Mouse (Mus musculus) heart, postnatal 0 days (tissue): ENCODE results near the gene Ndufs1. TPM values are rescaled to one million over a fixed set of nuclear protein-coding genes. Genes with fewer than 3 reads are reported as not detected.
A peak's percentile ranks its signal among the peaks of the same experiment; 100 is the strongest.

Experiments
- ATAC-seq: fragments of 200-750 bp; cut with Nextera tagmentation; 2 replicates; pipeline ENCODE4 v1.8.0; 2017; ENCODE audit warnings: low read depth, moderate number of reproducible peaks, moderate library complexity; ENCODE audit not compliant: insufficient read depth
- DNase-seq: peaks from one replicate; pipeline ENCODE4 v3.0.0-alpha.2; 2016; ENCODE audit warnings: low spot score
- H3K27ac ChIP-seq: fragments of 300-500 bp; sonication (generic); 2 replicates; pipeline ENCODE4 v1.5.1; 2014; ENCODE audit warnings: low read depth, mild to moderate bottlenecking
- H3K27me3 ChIP-seq: fragments of 300-500 bp; sonication (generic); 2 replicates; pipeline ENCODE4 v1.6.1; 2014; ENCODE audit warnings: low read length, mixed read lengths; ENCODE audit not compliant: control insufficient read depth, insufficient read depth
- H3K36me3 ChIP-seq: fragments of 300-500 bp; sonication (generic); replicated peaks from 2 replicates; pipeline ENCODE4 v1.6.1; 2014; ENCODE audit warnings: low read length, mixed read lengths; ENCODE audit not compliant: control insufficient read depth, insufficient read depth
- H3K4me1 ChIP-seq: fragments of 300-500 bp; sonication (generic); 2 replicates; pipeline ENCODE4 v1.6.1; 2014; ENCODE audit warnings: antibody characterized with exemption; ENCODE audit not compliant: control insufficient read depth, insufficient read depth
- H3K4me2 ChIP-seq: fragments of 300-500 bp; sonication (generic); 2 replicates; pipeline ENCODE4 v1.6.1; 2014; ENCODE audit warnings: low read depth, mild to moderate bottlenecking, low read length, moderate library complexity
- H3K4me3 ChIP-seq: fragments of 300-500 bp; sonication (generic); 2 replicates; pipeline ENCODE4 v1.5.1; 2014; ENCODE audit warnings: low read depth, low read length
- H3K9ac ChIP-seq: fragments of 300-500 bp; sonication (generic); replicated peaks from 2 replicates; pipeline ENCODE4 v1.6.1; 2014; ENCODE audit warnings: low read depth, low read length, mixed read lengths
- H3K9me3 ChIP-seq: fragments of 300-500 bp; sonication (generic); replicated peaks from 2 replicates; pipeline ENCODE4 v1.6.1; 2016; ENCODE audit warnings: low read length; ENCODE audit not compliant: control insufficient read depth
- CTCF ChIP-seq: IDR thresholded peaks from 2 replicates; pipeline ENCODE4 v1.5.1; 2016; ENCODE audit warnings: antibody characterized with exemption, control low read depth, low read depth
- EP300 ChIP-seq: IDR thresholded peaks from 2 replicates; pipeline ENCODE4 v1.6.1; 2016; ENCODE audit warnings: antibody characterized with exemption, low read depth
- WGBS: fragments of 180-500 bp; shearing (Covaris S2); extraction: QIAGEN DNeasy Blood & Tissue Kit; methylation state at CpG from one replicate; pipeline ENCODE4 v1.1.7; 2014; 5-methylcytosine and 5-hydroxymethylcytosine counted together
- polyA plus RNA-seq: library from polyadenylated mRNA; unstranded; fragments of >200 nt; fragmentation: Nextera tagmentation; extraction: Ambion mirVana; gene quantifications from 2 replicates; pipeline ENCODE4 v1.2.1, GENCODE M21; 2015
- total RNA-seq: library from RNA; depleted of rRNA; stranded (reverse); fragments of >200 nt; gene quantifications from 2 replicates; pipeline ENCODE4 v1.2.3, GENCODE M21; 2014; ENCODE audit warnings: low replicate concordance; rRNA removed

Gene Ndufs1
- total RNA-seq: 359 and 491 TPM in 2 replicates
- polyA plus RNA-seq: 561 and 591 TPM in 2 replicates

- peak; percentile 91 for ATAC-seq
- Histone ChIP-seq H3K4me1 (peaks cover 20% of the 10 kb centered on the region), H3K36me3 (peaks cover 24% of the 10 kb centered on the region), H3K9ac (peak within 1 kb of the TSS; percentile 84), H3K27me3 (no peaks in the 10 kb centered on the region), H3K9me3 (no peaks in the 10 kb centered on the region), H3K4me2 (peak within 1 kb of the TSS; percentile 91), H3K4me3 (peak within 1 kb of the TSS; percentile 99), H3K27ac (peak within 1 kb of the TSS; percentile 94)
- TF ChIP-seq CTCF: no peak
- peak; percentile 70; the same call in 1 of the 2 replicates for TF ChIP-seq EP300
- peak; percentile 99 for DNase-seq
- under 1% methylated on average over 71 of the region's 72 CpGs for WGBS
Measured at GRCm38 (mm10) chr1:63176604-63177421, at the start of gene Ndufs1, which contains the start of gene Eef1b2. TSS of gene Ndufs1 (minus strand) at chr1:63176833. TSS of gene Eef1b2 (plus strand) at chr1:63176825.

GRCm38 (mm10) chr1:63225890-63226289, 49.3 kb upstream of the Ndufs1 start:
- DNase-seq (no peak), ATAC-seq (peak; percentile 79)
- H3K27me3 ChIP-seq: no peaks in the 10 kb centered on the region
- H3K4me3 ChIP-seq: no peak overlapping the region
- 0 out of 2 replicates have a peak overlapping the region, but pooled peaks have one; percentile 1 for H3K4me2 ChIP-seq
- no peaks in the 10 kb centered on the region for H3K9me3 ChIP-seq
- H3K9ac ChIP-seq: no peak overlapping the region
- H3K27ac ChIP-seq: no peak overlapping the region
- 5% methylated on average over 7 of the region's 7 CpGs for WGBS
- TF ChIP-seq EP300: no peak
- no peak for TF ChIP-seq CTCF
- H3K4me1 ChIP-seq: no peaks in the 10 kb centered on the region
- H3K36me3 ChIP-seq: no peaks in the 10 kb centered on the region

DNA sequence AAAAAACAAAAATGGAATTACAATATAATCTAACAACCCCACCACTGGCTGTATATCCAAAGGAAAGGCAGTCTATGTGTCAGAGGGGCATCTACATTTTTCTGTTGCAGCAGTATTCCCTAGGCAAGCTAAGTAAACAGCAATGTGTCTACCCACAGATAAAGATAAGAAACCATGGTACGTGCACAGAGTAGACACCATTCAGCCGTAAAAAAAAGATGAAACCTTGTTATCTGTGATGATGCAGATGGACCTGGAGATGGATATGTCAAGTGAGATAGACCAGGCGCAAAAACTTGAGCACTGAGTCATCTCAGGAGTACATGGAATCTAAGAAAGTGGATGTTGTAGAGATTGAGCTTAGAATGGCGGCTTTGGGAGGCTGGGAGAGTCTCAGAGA, 48.4 kb upstream of the Ndufs1 start:
- H3K9ac ChIP-seq: no peak overlapping the region
- no peak overlapping the region for H3K4me3 ChIP-seq
- TF ChIP-seq EP300 (no peak), CTCF (no peak)
- H3K27ac ChIP-seq: no peak overlapping the region
- H3K4me2 ChIP-seq: no peak overlapping the region
- ATAC-seq (no peak), DNase-seq (no peak)
- no peaks in the 10 kb centered on the region for H3K36me3 ChIP-seq
- no peaks in the 10 kb centered on the region for H3K9me3 ChIP-seq
- H3K4me1 ChIP-seq: no peaks in the 10 kb centered on the region
- WGBS: 47% methylated on average over 4 of the region's 4 CpGs
- H3K27me3 ChIP-seq: no peaks in the 10 kb centered on the region

DNA sequence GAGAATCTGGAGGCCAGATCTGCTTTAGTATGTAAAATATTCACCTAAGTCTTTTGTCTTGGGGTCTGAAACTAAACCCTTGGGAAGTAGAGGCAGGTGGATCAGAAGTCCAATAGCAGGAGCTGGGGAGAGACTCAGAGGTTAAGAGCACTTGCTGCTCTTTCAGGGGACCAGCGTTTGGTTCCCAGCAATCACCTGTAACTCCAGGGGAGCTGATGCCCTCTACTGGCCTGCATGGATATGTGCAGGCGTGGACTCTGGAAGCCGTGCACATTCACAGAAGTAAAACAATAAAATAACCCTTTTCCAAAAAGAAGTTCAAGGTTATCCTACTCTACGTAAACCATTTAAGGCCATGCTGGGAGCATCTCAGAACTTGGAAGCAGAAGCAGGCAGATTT, 42.6 kb upstream of the Ndufs1 start:
- DNase-seq: no peak
- WGBS: 90% methylated on average over 4 of the region's 4 CpGs
- no peaks in the 10 kb centered on the region for H3K9me3 ChIP-seq
- ATAC-seq: no peak
- no peak for TF ChIP-seq CTCF
- TF ChIP-seq EP300: no peak
- H3K27me3 ChIP-seq: no peaks in the 10 kb centered on the region
- no peak overlapping the region for H3K9ac ChIP-seq
- H3K27ac ChIP-seq: no peak overlapping the region
- H3K4me3 ChIP-seq: no peak overlapping the region
- H3K4me1 ChIP-seq: no peaks in the 10 kb centered on the region
- no peaks in the 10 kb centered on the region for H3K36me3 ChIP-seq
- no peak overlapping the region for H3K4me2 ChIP-seq

GRCm38 (mm10) chr1:63214631-63215030, 38.0 kb upstream of the Ndufs1 start:
- TF ChIP-seq EP300 (no peak), CTCF (no peak)
- no peak overlapping the region for H3K27ac ChIP-seq
- no peak for DNase-seq

More at GRCm38 (mm10) chr1:63214631-63215030, 38.0 kb upstream of the Ndufs1 start:
- H3K9me3 ChIP-seq: no peaks in the 10 kb centered on the region
- 57% methylated on average over 7 of the region's 7 CpGs for WGBS
- H3K27me3 ChIP-seq: no peaks in the 10 kb centered on the region
- H3K4me2 ChIP-seq: no peak overlapping the region
- no peak overlapping the region for H3K4me3 ChIP-seq
- no peaks in the 10 kb centered on the region for H3K36me3 ChIP-seq
- peaks cover 3% of the 10 kb centered on the region; the same call in 1 of the 2 replicates for H3K4me1 ChIP-seq
- no peak overlapping the region for H3K9ac ChIP-seq
- no peak for ATAC-seq
